Mouse (Mus musculus) lung, embryonic 14.5 days (tissue): ENCODE results near the gene Zfp628. TPM values are rescaled to one million over a fixed set of nuclear protein-coding genes. Genes with fewer than 3 reads are reported as not detected.
A peak's percentile ranks its signal among the peaks of the same experiment; 100 is the strongest.

ENCODE experiments used
- ATAC-seq: fragments of 200-750 bp; cut with Nextera tagmentation; 2 replicates; pipeline ENCODE4 v1.8.0; 2017; ENCODE audit warnings: mild to moderate bottlenecking, moderate TSS enrichment, moderate library complexity; ENCODE audit not compliant: insufficient read depth
- DNase-seq: peaks from one replicate; pipeline ENCODE4 v3.0.0-alpha.2; 2015
- H3K27ac ChIP-seq: fragments of 300-500 bp; sonication (generic); 2 replicates; pipeline ENCODE4 v1.5.1; 2014; ENCODE audit warnings: low read depth, mild to moderate bottlenecking, moderate library complexity
- H3K27me3 ChIP-seq: fragments of 300-500 bp; sonication (generic); 2 replicates; pipeline ENCODE4 v1.6.1; 2014; ENCODE audit warnings: low read length, control low read depth; ENCODE audit not compliant: insufficient read depth
- H3K36me3 ChIP-seq: fragments of 300-500 bp; sonication (generic); 2 replicates; pipeline ENCODE4 v1.6.1; 2014; ENCODE audit warnings: control low read depth; ENCODE audit not compliant: insufficient read depth
- H3K4me1 ChIP-seq: fragments of 300-500 bp; sonication (generic); 2 replicates; pipeline ENCODE4 v1.6.1; 2014; ENCODE audit warnings: antibody characterized with exemption, control low read depth; ENCODE audit not compliant: insufficient read depth
- H3K4me2 ChIP-seq: fragments of 300-500 bp; sonication (generic); 2 replicates; pipeline ENCODE4 v1.6.1; 2014; ENCODE audit warnings: mild to moderate bottlenecking
- H3K4me3 ChIP-seq: fragments of 300-500 bp; sonication (generic); 2 replicates; pipeline ENCODE4 v1.5.1; 2014; ENCODE audit warnings: low read depth, low read length
- H3K9ac ChIP-seq: fragments of 300-500 bp; sonication (generic); 2 replicates; pipeline ENCODE4 v1.6.1; 2014
- H3K9me3 ChIP-seq: fragments of 300-500 bp; sonication (generic); 2 replicates; pipeline ENCODE4 v1.6.1; 2016; ENCODE audit warnings: low read depth, low read length, control low read depth
- CTCF ChIP-seq: IDR thresholded peaks from 2 replicates; pipeline ENCODE4 v1.5.1; 2016; ENCODE audit warnings: antibody characterized with exemption, low read depth
- WGBS: fragments of 180-500 bp; shearing (Covaris S2); extraction: QIAGEN DNeasy Blood & Tissue Kit; methylation state at CpG from one replicate; pipeline ENCODE4 v1.1.7; 2014; 5-methylcytosine and 5-hydroxymethylcytosine counted together
- polyA plus RNA-seq: library from polyadenylated mRNA; unstranded; fragments of >200 nt; fragmentation: Nextera tagmentation; extraction: Ambion mirVana; gene quantifications from 2 replicates; pipeline ENCODE4 v1.2.1, GENCODE M21; 2014

Gene Zfp628
- polyA plus RNA-seq, 1 experiment from 2014 or later = 4.2 TPM

- DNase-seq = no peak
- Histone ChIP-seq H3K9me3 (no peaks in the 10 kb centered on the region), H3K27me3 (no peaks in the 10 kb centered on the region), H3K4me1 (peaks cover 8% of the 10 kb centered on the region; the same call in 1 of the 2 replicates), H3K4me2 (no peak overlapping the region), H3K36me3 (no peaks in the 10 kb centered on the region), H3K9ac (no peak overlapping the region), H3K27ac (no peak overlapping the region), H3K4me3 (no peak overlapping the region)
- no peak for ATAC-seq
- WGBS = 78% methylated on average over 10 of the region's 10 CpGs
- no peak for TF ChIP-seq CTCF
These were observed 42.3 kb downstream of the Zfp628 start for GRCm38 (mm10) chr7:4957361-4957760.

GRCm38 (mm10) chr7:4963527-4963926, 48.5 kb downstream of the Zfp628 start:
- no peaks in the 10 kb centered on the region for H3K27me3 ChIP-seq
- DNase-seq = no peak
- no peak overlapping the region for H3K4me2 ChIP-seq
- peak; percentile 41; the same call in 1 of the 2 replicates for ATAC-seq
- no peak for TF ChIP-seq CTCF
- 68% methylated on average over 5 of the region's 5 CpGs for WGBS
- no peaks in the 10 kb centered on the region for H3K36me3 ChIP-seq
- no peak overlapping the region for H3K27ac ChIP-seq
- H3K4me3 ChIP-seq = no peak overlapping the region
- H3K9ac ChIP-seq = no peak overlapping the region
- H3K9me3 ChIP-seq = no peaks in the 10 kb centered on the region
- H3K4me1 ChIP-seq = no peaks in the 10 kb centered on the region

GRCm38 (mm10) chr7:4964272-4964671, 49.3 kb downstream of the Zfp628 start, which contains the start of gene Sbk2:
Sbk2 (minus strand) TSS chr7:4964406.
- H3K9ac ChIP-seq = no peak within 1 kb of the TSS
- peak; percentile 79 for TF ChIP-seq CTCF

GRCm38 (mm10) chr7:4964988-4965387, 50.0 kb downstream of the Zfp628 start:
- WGBS = 73% methylated on average over 5 of the region's 5 CpGs
- H3K4me3 ChIP-seq = no peak overlapping the region
- ATAC-seq = no peak
- no peak overlapping the region for H3K27ac ChIP-seq
- H3K4me2 ChIP-seq = no peak overlapping the region
- no peaks in the 10 kb centered on the region for H3K4me1 ChIP-seq
- no peak for DNase-seq
- no peaks in the 10 kb centered on the region for H3K27me3 ChIP-seq
- H3K9me3 ChIP-seq = no peaks in the 10 kb centered on the region
- H3K9ac ChIP-seq = no peak overlapping the region
- no peak for TF ChIP-seq CTCF
- no peaks in the 10 kb centered on the region for H3K36me3 ChIP-seq

More at GRCm38 (mm10) chr7:4964272-4964671, 49.3 kb downstream of the Zfp628 start, which contains the start of gene Sbk2:
- 4% methylated on average over 10 of the region's 10 CpGs for WGBS
- H3K27me3 ChIP-seq = no peaks in the 10 kb centered on the region
- H3K4me2 ChIP-seq = peak within 1 kb of the TSS; percentile 32; the same call in 1 of the 2 replicates
- no peaks in the 10 kb centered on the region for H3K36me3 ChIP-seq
- H3K4me1 ChIP-seq = no peaks in the 10 kb centered on the region
- no peaks in the 10 kb centered on the region for H3K9me3 ChIP-seq
- H3K27ac ChIP-seq = no peak within 1 kb of the TSS
- peak; percentile 89 for ATAC-seq
- DNase-seq = peak; percentile 89
- H3K4me3 ChIP-seq = no peak within 1 kb of the TSS

- H3K36me3 ChIP-seq = no peaks in the 10 kb centered on the region
- no peak for TF ChIP-seq CTCF
- ATAC-seq = no peak; the same call in 1 of the 2 replicates
- peak within 1 kb of the TSS; percentile 15; the same call in 1 of the 2 replicates for H3K27ac ChIP-seq
- H3K4me3 ChIP-seq = no peak within 1 kb of the TSS
- 38% methylated on average over 6 of the region's 6 CpGs for WGBS
- H3K4me2 ChIP-seq = no peak within 1 kb of the TSS
- DNase-seq = no peak
- H3K9me3 ChIP-seq = no peaks in the 10 kb centered on the region
- H3K9ac ChIP-seq = no peak within 1 kb of the TSS
- no peaks in the 10 kb centered on the region for H3K27me3 ChIP-seq
- no peaks in the 10 kb centered on the region for H3K4me1 ChIP-seq
These were observed 56.1 kb downstream of the Zfp628 start, which contains the start of gene Sbk3 for GRCm38 (mm10) chr7:4971068-4971467. Sbk3 (minus strand) TSS chr7:4971168.

Other genes starting within 250 kb of the Zfp628 start
- gene Hspbp1, start 230.1 kb upstream of the Zfp628 start, polyA plus RNA-seq = 94.0 and 98.5 TPM in 2 replicates
- gene Brsk1, start 224.6 kb upstream of the Zfp628 start, polyA plus RNA-seq = 1.4 and 1.6 TPM in 2 replicates
- gene Tmem150b, start 190.0 kb upstream of the Zfp628 start, polyA plus RNA-seq = not detected in 2 replicates
- gene Kmt5c, start 175.1 kb upstream of the Zfp628 start, polyA plus RNA-seq = 51.3 and 53.1 TPM in 2 replicates
- gene Cox6b2, start 162.1 kb upstream of the Zfp628 start, polyA plus RNA-seq = 37.3 and 40.1 TPM in 2 replicates
- not detected in 2 replicates for gene Fam71e2, start 143.9 kb upstream of the Zfp628 start, polyA plus RNA-seq
- gene Il11, start 132.4 kb upstream of the Zfp628 start, polyA plus RNA-seq = not detected in 2 replicates
- not detected in 2 replicates for gene Tmem190, start 132.3 kb upstream of the Zfp628 start, polyA plus RNA-seq
- 11.6 and 11.7 TPM in 2 replicates for gene Tmem238, start 125.6 kb upstream of the Zfp628 start, polyA plus RNA-seq
- 294 and 337 TPM in 2 replicates for gene Rpl28, start 122.3 kb upstream of the Zfp628 start, polyA plus RNA-seq
- gene Ube2s, start 102.6 kb upstream of the Zfp628 start, polyA plus RNA-seq = 428 and 470 TPM in 2 replicates
- 1.1 and 1.3 TPM in 2 replicates for gene Shisa7, start 70.5 kb upstream of the Zfp628 start, polyA plus RNA-seq
- gene Isoc2b, start 45.0 kb upstream of the Zfp628 start, polyA plus RNA-seq = 5.8 and 6.1 TPM in 2 replicates
- gene Isoc2a, start 38.1 kb upstream of the Zfp628 start, polyA plus RNA-seq = 0.88 and 0.91 TPM in 2 replicates
- gene Gm36210, start 8.7 kb upstream of the Zfp628 start, polyA plus RNA-seq = not detected in 2 replicates
- 1.4 and 2.3 TPM in 2 replicates for gene Nat14, start 6.8 kb downstream of the Zfp628 start, polyA plus RNA-seq
- gene Ssc5d, start 10.6 kb downstream of the Zfp628 start, polyA plus RNA-seq = 2.1 and 2.2 TPM in 2 replicates
- gene Sbk2, start 49.2 kb downstream of the Zfp628 start, polyA plus RNA-seq = 0.13 and 0.46 TPM in 2 replicates
- 0.76 and 0.87 TPM in 2 replicates for gene Sbk3, start 56.0 kb downstream of the Zfp628 start, polyA plus RNA-seq
- gene Zfp579, start 80.9 kb downstream of the Zfp628 start, polyA plus RNA-seq = 35.1 and 35.9 TPM in 2 replicates
- 13.6 and 13.8 TPM in 2 replicates for gene Zfp524, start 99.2 kb downstream of the Zfp628 start, polyA plus RNA-seq
- gene Fiz1, start 99.5 kb downstream of the Zfp628 start, polyA plus RNA-seq = 41.9 and 46.4 TPM in 2 replicates
- 0.74 TPM in 1 of 2 replicates, not detected in the other for gene Gm44973, start 100.3 kb downstream of the Zfp628 start, polyA plus RNA-seq
- gene Zfp865, start 105.2 kb downstream of the Zfp628 start, polyA plus RNA-seq = 7.4 TPM in 2 replicates
- gene Ccdc106, start 105.3 kb downstream of the Zfp628 start, polyA plus RNA-seq = 5.6 and 6.0 TPM in 2 replicates
- gene 4632433K11Rik, start 118.9 kb downstream of the Zfp628 start, polyA plus RNA-seq = not detected in 2 replicates
- 4.2 and 4.6 TPM in 2 replicates for gene Zfp784, start 123.2 kb downstream of the Zfp628 start, polyA plus RNA-seq
- 44.5 and 45.1 TPM in 2 replicates for gene Zfp580, start 136.3 kb downstream of the Zfp628 start, polyA plus RNA-seq
- gene U2af2, start 146.9 kb downstream of the Zfp628 start, polyA plus RNA-seq = 145 and 162 TPM in 2 replicates
- 76.0 and 77.9 TPM in 2 replicates for gene Epn1, start 165.0 kb downstream of the Zfp628 start, polyA plus RNA-seq
- not detected in 2 replicates for gene Rfpl4, start 201.7 kb downstream of the Zfp628 start, polyA plus RNA-seq
- gene Rasl2-9, start 210.7 kb downstream of the Zfp628 start, polyA plus RNA-seq = 0.31 and 0.61 TPM in 2 replicates
- gene Vmn1r55, start 234.5 kb downstream of the Zfp628 start, polyA plus RNA-seq = 0.03 TPM in 1 of 2 replicates, not detected in the other